Mouse (Mus musculus): ENCODE data around the gene Gpa33. TPM values are rescaled to one million over a fixed set of nuclear protein-coding genes. Genes with fewer than 3 reads are reported as not detected.
A peak's percentile ranks its signal among the peaks of the same experiment; 100 is the strongest.

Gene Gpa33
- polyA plus RNA-seq, 1 experiment from 2014 or later: not detected

GRCm38 (mm10) chr1:166117866-166118639 is 12.0 kb upstream of the Gpa33 start:
- Histone ChIP-seq H3K27ac (peak overlapping the region; percentile 2; the same call in 1 of the 2 replicates), H3K27me3 (replicated peaks) (no peaks in the 10 kb centered on the region), H3K9ac (no peak overlapping the region), H3K4me2 (peak overlapping the region; percentile 2; the same call in 1 of the 2 replicates), H3K36me3 (replicated peaks) (no peaks in the 10 kb centered on the region), H3K4me1 (no peaks in the 10 kb centered on the region), H3K9me3 (no peaks in the 10 kb centered on the region), H3K4me3 (no peak overlapping the region)
- ATAC-seq (replicated peaks): peak; percentile 70
- WGBS: 49% methylated on average over 13 of the region's 13 CpGs

GRCm38 (mm10) chr1:166122114-166122513 is 7.9 kb upstream of the Gpa33 start:
- H3K36me3 ChIP-seq (replicated peaks): no peaks in the 10 kb centered on the region
- no peak for ATAC-seq (replicated peaks)
- no peak overlapping the region for H3K4me2 ChIP-seq
- no peak overlapping the region for H3K27ac ChIP-seq
- no peaks in the 10 kb centered on the region for H3K27me3 ChIP-seq (replicated peaks)
- H3K9ac ChIP-seq: no peak overlapping the region
- no peaks in the 10 kb centered on the region for H3K4me1 ChIP-seq
- WGBS: 81% methylated on average over 7 of the region's 7 CpGs
- H3K9me3 ChIP-seq: no peaks in the 10 kb centered on the region
- H3K4me3 ChIP-seq: no peak overlapping the region

- Histone ChIP-seq H3K4me1 (no peaks in the 10 kb centered on the region), H3K27ac (no peak overlapping the region), H3K9ac (no peak overlapping the region), H3K36me3 (replicated peaks) (no peaks in the 10 kb centered on the region), H3K4me3 (no peak overlapping the region), H3K9me3 (no peaks in the 10 kb centered on the region), H3K27me3 (replicated peaks) (no peaks in the 10 kb centered on the region), H3K4me2 (no peak overlapping the region)
- no peak for ATAC-seq (replicated peaks)
- WGBS: 98% methylated on average over 1 of the region's 1 CpGs
Observed at GRCm38 (mm10) chr1:166123045-166123444, 7.0 kb upstream of the Gpa33 start.

GRCm38 (mm10) chr1:166123751-166124150 is 6.3 kb upstream of the Gpa33 start:
- no peak overlapping the region for H3K4me2 ChIP-seq
- no peaks in the 10 kb centered on the region for H3K27me3 ChIP-seq (replicated peaks)
- H3K9ac ChIP-seq: no peak overlapping the region
- H3K27ac ChIP-seq: no peak overlapping the region
- WGBS: 93% methylated on average over 8 of the region's 8 CpGs
- H3K4me1 ChIP-seq: no peaks in the 10 kb centered on the region
- H3K36me3 ChIP-seq (replicated peaks): no peaks in the 10 kb centered on the region
- H3K9me3 ChIP-seq: no peaks in the 10 kb centered on the region
- H3K4me3 ChIP-seq: no peak overlapping the region
- ATAC-seq (replicated peaks): no peak

- Histone ChIP-seq H3K4me2 (no peak overlapping the region), H3K9me3 (no peaks in the 10 kb centered on the region), H3K27me3 (replicated peaks) (no peaks in the 10 kb centered on the region), H3K4me1 (no peaks in the 10 kb centered on the region), H3K4me3 (no peak overlapping the region), H3K9ac (no peak overlapping the region), H3K27ac (no peak overlapping the region), H3K36me3 (replicated peaks) (no peaks in the 10 kb centered on the region)
- 61% methylated on average over 8 of the region's 8 CpGs for WGBS
- ATAC-seq (replicated peaks): no peak
Observed at GRCm38 (mm10) chr1:166124932-166125593, 5.0 kb upstream of the Gpa33 start.

GRCm38 (mm10) chr1:166126290-166126689 is 3.7 kb upstream of the Gpa33 start:
- Histone ChIP-seq H3K27ac (no peak overlapping the region), H3K4me1 (no peaks in the 10 kb centered on the region), H3K27me3 (replicated peaks) (no peaks in the 10 kb centered on the region), H3K4me3 (no peak overlapping the region), H3K9me3 (no peaks in the 10 kb centered on the region), H3K4me2 (no peak overlapping the region), H3K36me3 (replicated peaks) (no peaks in the 10 kb centered on the region), H3K9ac (no peak overlapping the region)
- 94% methylated on average over 6 of the region's 6 CpGs for WGBS
- ATAC-seq (replicated peaks): no peak

GRCm38 (mm10) chr1:166126795-166127194 is 3.2 kb upstream of the Gpa33 start:
- 70% methylated on average over 9 of the region's 9 CpGs for WGBS
- no peak overlapping the region for H3K4me3 ChIP-seq
- H3K9ac ChIP-seq: no peak overlapping the region
- no peak overlapping the region for H3K27ac ChIP-seq
- no peaks in the 10 kb centered on the region for H3K4me1 ChIP-seq
- H3K27me3 ChIP-seq (replicated peaks): no peaks in the 10 kb centered on the region
- no peak overlapping the region for H3K4me2 ChIP-seq
- no peaks in the 10 kb centered on the region for H3K9me3 ChIP-seq
- H3K36me3 ChIP-seq (replicated peaks): no peaks in the 10 kb centered on the region
- ATAC-seq (replicated peaks): no peak

- ATAC-seq (replicated peaks): no peak
- Histone ChIP-seq H3K27ac (no peak within 1 kb of the TSS), H3K36me3 (replicated peaks) (no peaks in the 10 kb centered on the region), H3K4me1 (no peaks in the 10 kb centered on the region), H3K4me2 (no peak within 1 kb of the TSS), H3K4me3 (no peak within 1 kb of the TSS), H3K9ac (no peak within 1 kb of the TSS), H3K27me3 (replicated peaks) (no peaks in the 10 kb centered on the region), H3K9me3 (no peaks in the 10 kb centered on the region)
- 70% methylated on average over 4 of the region's 4 CpGs for WGBS
Observed at GRCm38 (mm10) chr1:166127719-166128118, 2.3 kb upstream of the Gpa33 start, which contains the start of gene Dusp27. Gene Dusp27 (minus strand): TSS chr1:166127922.

- no peaks in the 10 kb centered on the region for H3K9me3 ChIP-seq
- no peaks in the 10 kb centered on the region for H3K4me1 ChIP-seq
- no peaks in the 10 kb centered on the region for H3K36me3 ChIP-seq (replicated peaks)
- H3K27me3 ChIP-seq (replicated peaks): no peaks in the 10 kb centered on the region
- 90% methylated on average over 5 of the region's 5 CpGs for WGBS
- no peak overlapping the region for H3K27ac ChIP-seq
- no peak overlapping the region for H3K4me2 ChIP-seq
- no peak overlapping the region for H3K9ac ChIP-seq
- H3K4me3 ChIP-seq: no peak overlapping the region
- no peak for ATAC-seq (replicated peaks)
Observed at GRCm38 (mm10) chr1:166128551-166128950, 1.5 kb upstream of the Gpa33 start.

GRCm38 (mm10) chr1:166132367-166132766 is 2.3 kb downstream of the Gpa33 start:
- Histone ChIP-seq H3K4me2 (no peak overlapping the region), H3K9ac (no peak overlapping the region), H3K36me3 (replicated peaks) (no peaks in the 10 kb centered on the region), H3K27ac (no peak overlapping the region), H3K27me3 (replicated peaks) (no peaks in the 10 kb centered on the region), H3K4me3 (no peak overlapping the region), H3K9me3 (no peaks in the 10 kb centered on the region), H3K4me1 (no peaks in the 10 kb centered on the region)
- WGBS: 50% methylated on average over 4 of the region's 4 CpGs
- ATAC-seq (replicated peaks): no peak

- no peak overlapping the region for H3K27ac ChIP-seq
- peaks cover 7% of the 10 kb centered on the region; the same call in 1 of the 2 replicates for H3K4me1 ChIP-seq
- 52% methylated on average over 5 of the region's 5 CpGs for WGBS
- no peak overlapping the region for H3K4me3 ChIP-seq
- ATAC-seq (replicated peaks): no peak
- H3K36me3 ChIP-seq (replicated peaks): no peaks in the 10 kb centered on the region
- no peak overlapping the region for H3K9ac ChIP-seq
- H3K27me3 ChIP-seq (replicated peaks): no peaks in the 10 kb centered on the region
- H3K4me2 ChIP-seq: no peak overlapping the region
- no peaks in the 10 kb centered on the region for H3K9me3 ChIP-seq
Observed at GRCm38 (mm10) chr1:166135091-166135740, 5.2 kb downstream of the Gpa33 start.

- WGBS: 83% methylated on average over 7 of the region's 7 CpGs
- Histone ChIP-seq H3K27ac (no peak overlapping the region), H3K36me3 (replicated peaks) (no peaks in the 10 kb centered on the region), H3K4me3 (no peak overlapping the region), H3K4me2 (no peak overlapping the region), H3K4me1 (peaks cover 7% of the 10 kb centered on the region; the same call in 1 of the 2 replicates), H3K27me3 (replicated peaks) (no peaks in the 10 kb centered on the region), H3K9ac (no peak overlapping the region), H3K9me3 (no peaks in the 10 kb centered on the region)
- ATAC-seq (replicated peaks): no peak
Observed at GRCm38 (mm10) chr1:166137244-166137938, 7.4 kb downstream of the Gpa33 start.
